Mouse (Mus musculus): ENCODE measurements around the gene Epb41l5. TPM values are rescaled to one million over a fixed set of nuclear protein-coding genes. Genes with fewer than 3 reads are reported as not detected.
A peak's percentile ranks its signal among the peaks of the same experiment; 100 is the strongest.

Gene Epb41l5
- polyA plus RNA-seq, 1 experiment from 2014 or later, result 43.7 TPM

DNA sequence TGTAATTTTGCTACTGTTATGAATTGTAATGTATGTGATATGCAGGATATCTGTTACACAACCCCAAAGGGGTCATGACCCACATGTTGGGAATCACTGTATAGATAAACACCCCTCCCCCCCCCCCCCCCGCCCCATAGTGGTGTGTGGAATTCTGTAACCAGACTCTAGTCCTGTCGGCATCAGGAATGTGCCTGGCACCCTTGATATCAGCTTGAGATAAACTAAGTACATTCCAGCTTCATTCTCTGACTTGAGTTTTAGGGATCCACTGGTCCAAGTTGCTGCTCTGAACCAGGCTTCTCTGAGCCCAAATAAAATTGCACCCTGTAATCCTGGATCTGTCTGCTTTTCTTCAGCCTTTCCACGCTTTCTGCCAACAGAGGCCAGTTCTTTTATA lies 107.2 kb downstream of the Epb41l5 start:
- Histone ChIP-seq H3K36me3 (ENCODE audit: control insufficient read depth, insufficient read depth, low read length) (no peaks in the 10 kb centered on the region), H3K4me2 (ENCODE audit: low read depth, low read length) (no peak overlapping the region), H3K27me3 (ENCODE audit: control insufficient read depth, insufficient read depth, low read depth, low read length) (no peaks in the 10 kb centered on the region), H3K4me3 (ENCODE audit: low read length) (no peak overlapping the region), H3K27ac (ENCODE audit: low read length) (peak overlapping the region; percentile 51), H3K9me3 (ENCODE audit: control insufficient read depth, low read length) (no peaks in the 10 kb centered on the region), H3K4me1 (replicated peaks; ENCODE audit: control insufficient read depth, insufficient read depth, low read length) (peaks cover 19% of the 10 kb centered on the region), H3K9ac (ENCODE audit: low read length) (no peak overlapping the region)
- 34% methylated on average over 3 of the region's 3 CpGs for WGBS
- ATAC-seq (ENCODE audit: low read depth), result peak; percentile 8; the same call in 1 of the 2 replicates

DNA sequence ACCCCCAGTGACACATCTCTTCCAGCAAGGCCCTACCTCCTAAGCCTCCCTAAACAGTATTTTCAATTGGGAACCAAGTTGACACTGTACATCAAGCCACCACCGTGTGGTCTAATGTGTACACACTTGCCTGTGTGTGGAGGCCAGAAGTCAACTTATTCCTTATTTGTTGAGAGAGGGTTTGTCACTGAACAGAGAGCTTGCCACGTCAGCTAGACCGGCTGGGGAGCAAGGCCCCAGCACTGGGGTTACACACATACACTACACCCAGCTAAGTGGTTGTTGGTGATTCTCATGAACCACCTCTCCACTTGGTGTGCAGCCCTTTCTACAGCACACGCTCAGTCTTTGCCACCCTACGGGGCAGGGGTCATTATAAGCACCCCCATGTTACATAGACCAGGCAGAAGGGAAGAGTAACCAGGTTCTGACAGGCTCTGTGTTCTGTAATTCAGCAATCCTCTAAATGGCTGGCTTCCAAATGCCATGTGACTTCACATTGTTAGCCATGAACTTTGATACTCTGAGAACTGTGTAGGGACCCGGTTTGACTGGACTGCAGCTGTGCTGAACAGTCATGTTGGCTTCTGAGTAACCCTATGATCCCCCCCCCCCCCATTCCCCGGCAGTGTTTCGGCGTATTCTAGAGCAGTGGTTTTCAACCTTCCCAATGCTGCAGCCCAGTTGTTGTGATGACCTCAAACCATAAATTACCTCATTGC lies 107.8 kb downstream of the Epb41l5 start:
- peak overlapping the region; percentile 40 for H3K27ac ChIP-seq (ENCODE audit: low read length)

DNA sequence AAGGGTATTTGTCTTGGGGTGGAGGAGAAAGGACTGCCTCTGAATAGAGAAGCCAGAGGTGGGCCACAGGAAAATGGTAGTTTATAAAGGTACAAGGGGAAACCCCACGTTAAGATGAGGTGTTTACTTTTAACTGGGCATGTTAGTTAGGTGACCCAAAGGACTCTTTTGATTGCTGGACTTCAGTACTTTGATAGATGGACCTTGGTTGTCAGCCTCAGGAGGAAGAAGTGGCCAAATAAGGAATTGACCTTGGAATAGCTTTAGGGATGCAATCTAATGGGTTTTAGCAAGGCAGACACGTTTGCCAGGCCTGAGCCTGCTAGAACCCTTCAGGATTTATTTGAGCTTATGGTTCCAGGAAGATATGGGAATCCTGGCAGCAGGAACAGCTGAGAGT lies 109.5 kb downstream of the Epb41l5 start:
- Histone ChIP-seq H3K4me1 (replicated peaks; ENCODE audit: control insufficient read depth, insufficient read depth, low read length) (peaks cover 19% of the 10 kb centered on the region), H3K4me2 (ENCODE audit: low read depth, low read length) (no peak overlapping the region), H3K9ac (ENCODE audit: low read length) (no peak overlapping the region), H3K27me3 (ENCODE audit: control insufficient read depth, insufficient read depth, low read depth, low read length) (no peaks in the 10 kb centered on the region), H3K4me3 (ENCODE audit: low read length) (no peak overlapping the region), H3K27ac (ENCODE audit: low read length) (no peak overlapping the region), H3K9me3 (ENCODE audit: control insufficient read depth, low read length) (no peaks in the 10 kb centered on the region), H3K36me3 (ENCODE audit: control insufficient read depth, insufficient read depth, low read length) (no peaks in the 10 kb centered on the region)
- 29% methylated on average over 2 of the region's 2 CpGs for WGBS
- ATAC-seq (ENCODE audit: low read depth), result no peak

More for the DNA sequence above, 107.8 kb downstream of the Epb41l5 start:
- 42% methylated on average over 9 of the region's 9 CpGs for WGBS
- Histone ChIP-seq H3K4me1 (replicated peaks; ENCODE audit: control insufficient read depth, insufficient read depth, low read length) (peaks cover 19% of the 10 kb centered on the region), H3K4me3 (ENCODE audit: low read length) (no peak overlapping the region), H3K36me3 (ENCODE audit: control insufficient read depth, insufficient read depth, low read length) (no peaks in the 10 kb centered on the region), H3K4me2 (ENCODE audit: low read depth, low read length) (no peak overlapping the region), H3K9ac (ENCODE audit: low read length) (no peak overlapping the region), H3K27me3 (ENCODE audit: control insufficient read depth, insufficient read depth, low read depth, low read length) (no peaks in the 10 kb centered on the region), H3K9me3 (ENCODE audit: control insufficient read depth, low read length) (no peaks in the 10 kb centered on the region)
- ATAC-seq (ENCODE audit: low read depth), result peak; percentile 55

DNA sequence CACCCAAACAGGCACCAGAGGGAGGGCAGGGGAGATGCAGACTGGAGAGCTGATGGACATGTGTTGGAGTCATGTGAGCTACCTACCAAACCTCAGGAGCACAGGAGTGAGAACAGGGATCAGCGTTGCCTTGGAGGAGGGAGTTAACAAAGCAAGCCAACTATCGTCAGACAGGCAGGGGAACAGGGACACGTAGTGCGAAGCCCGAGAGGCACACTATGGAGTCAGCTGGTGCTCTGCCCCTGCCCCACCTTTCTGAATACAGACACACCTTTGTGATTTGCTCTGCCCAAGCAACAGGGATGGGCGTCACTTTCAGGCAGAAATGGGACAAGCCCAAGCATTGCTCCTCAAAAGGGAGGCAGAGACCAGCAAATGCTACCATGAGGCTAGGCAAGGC lies 111.1 kb downstream of the Epb41l5 start:
- no peak overlapping the region for H3K4me2 ChIP-seq (ENCODE audit: low read depth, low read length)
- no peak for ATAC-seq (ENCODE audit: low read depth)
- no peak overlapping the region for H3K27ac ChIP-seq (ENCODE audit: low read length)
- H3K4me3 ChIP-seq (ENCODE audit: low read length), result no peak overlapping the region
- H3K36me3 ChIP-seq (ENCODE audit: control insufficient read depth, insufficient read depth, low read length), result no peaks in the 10 kb centered on the region
- no peaks in the 10 kb centered on the region for H3K27me3 ChIP-seq (ENCODE audit: control insufficient read depth, insufficient read depth, low read depth, low read length)
- no peak overlapping the region for H3K9ac ChIP-seq (ENCODE audit: low read length)
- no peaks in the 10 kb centered on the region for H3K9me3 ChIP-seq (ENCODE audit: control insufficient read depth, low read length)
- peaks cover 19% of the 10 kb centered on the region for H3K4me1 ChIP-seq (replicated peaks; ENCODE audit: control insufficient read depth, insufficient read depth, low read length)
- WGBS, result 88% methylated on average over 6 of the region's 6 CpGs

DNA sequence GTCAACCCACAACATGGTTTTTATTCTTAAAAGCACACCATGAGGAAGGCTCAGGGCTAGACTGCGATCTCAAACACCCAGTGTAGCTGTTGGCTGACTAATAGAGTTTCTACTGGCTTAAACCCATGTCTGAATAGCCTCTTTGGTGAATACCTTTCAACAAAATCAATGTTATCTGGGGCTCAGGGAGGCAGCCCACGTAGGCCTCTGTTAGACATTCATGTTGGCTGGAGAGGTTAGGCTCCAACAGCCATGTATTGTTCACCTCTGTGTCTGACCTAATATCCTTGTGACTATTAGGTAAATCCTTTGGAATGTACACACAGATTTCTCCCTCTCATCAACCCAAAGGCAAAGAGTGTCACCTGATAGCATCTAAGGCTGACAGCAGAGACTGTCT lies 112.7 kb downstream of the Epb41l5 start:
- Histone ChIP-seq H3K9me3 (ENCODE audit: control insufficient read depth, low read length) (no peaks in the 10 kb centered on the region), H3K4me2 (ENCODE audit: low read depth, low read length) (no peak overlapping the region), H3K36me3 (ENCODE audit: control insufficient read depth, insufficient read depth, low read length) (no peaks in the 10 kb centered on the region), H3K4me1 (replicated peaks; ENCODE audit: control insufficient read depth, insufficient read depth, low read length) (peaks cover 8% of the 10 kb centered on the region), H3K27ac (ENCODE audit: low read length) (no peak overlapping the region), H3K4me3 (ENCODE audit: low read length) (no peak overlapping the region), H3K27me3 (ENCODE audit: control insufficient read depth, insufficient read depth, low read depth, low read length) (no peaks in the 10 kb centered on the region), H3K9ac (ENCODE audit: low read length) (no peak overlapping the region)
- ATAC-seq (ENCODE audit: low read depth), result no peak
- WGBS, result 49% methylated on average over 2 of the region's 2 CpGs

DNA sequence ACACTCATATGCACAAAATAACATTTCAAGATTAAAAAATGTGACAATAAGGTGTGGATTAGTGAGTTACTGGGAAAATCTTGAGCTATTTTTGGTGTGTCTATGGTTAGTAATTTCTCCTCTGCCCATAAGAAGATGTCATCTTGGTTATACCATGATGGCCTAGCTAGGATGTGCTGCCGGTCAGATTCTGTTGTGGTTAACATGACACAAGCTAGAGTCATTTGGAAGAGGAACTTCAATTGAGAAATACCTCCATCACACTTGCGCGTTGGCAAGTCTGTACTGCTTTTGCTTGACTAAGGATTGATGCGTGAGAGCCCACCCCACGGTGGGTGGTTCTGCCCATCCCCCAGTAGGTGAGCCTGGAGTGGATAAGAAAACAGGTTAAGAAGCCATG lies 114.5 kb downstream of the Epb41l5 start:
- 89% methylated on average over 5 of the region's 5 CpGs for WGBS
- Histone ChIP-seq H3K27me3 (ENCODE audit: control insufficient read depth, insufficient read depth, low read depth, low read length) (no peaks in the 10 kb centered on the region), H3K36me3 (ENCODE audit: control insufficient read depth, insufficient read depth, low read length) (no peaks in the 10 kb centered on the region), H3K4me1 (replicated peaks; ENCODE audit: control insufficient read depth, insufficient read depth, low read length) (peaks cover 3% of the 10 kb centered on the region; the same call in 1 of the 2 replicates), H3K4me2 (ENCODE audit: low read depth, low read length) (no peak overlapping the region), H3K9me3 (ENCODE audit: control insufficient read depth, low read length) (no peaks in the 10 kb centered on the region), H3K9ac (ENCODE audit: low read length) (no peak overlapping the region), H3K27ac (ENCODE audit: low read length) (no peak overlapping the region), H3K4me3 (ENCODE audit: low read length) (no peak overlapping the region)
- no peak for ATAC-seq (ENCODE audit: low read depth)

DNA sequence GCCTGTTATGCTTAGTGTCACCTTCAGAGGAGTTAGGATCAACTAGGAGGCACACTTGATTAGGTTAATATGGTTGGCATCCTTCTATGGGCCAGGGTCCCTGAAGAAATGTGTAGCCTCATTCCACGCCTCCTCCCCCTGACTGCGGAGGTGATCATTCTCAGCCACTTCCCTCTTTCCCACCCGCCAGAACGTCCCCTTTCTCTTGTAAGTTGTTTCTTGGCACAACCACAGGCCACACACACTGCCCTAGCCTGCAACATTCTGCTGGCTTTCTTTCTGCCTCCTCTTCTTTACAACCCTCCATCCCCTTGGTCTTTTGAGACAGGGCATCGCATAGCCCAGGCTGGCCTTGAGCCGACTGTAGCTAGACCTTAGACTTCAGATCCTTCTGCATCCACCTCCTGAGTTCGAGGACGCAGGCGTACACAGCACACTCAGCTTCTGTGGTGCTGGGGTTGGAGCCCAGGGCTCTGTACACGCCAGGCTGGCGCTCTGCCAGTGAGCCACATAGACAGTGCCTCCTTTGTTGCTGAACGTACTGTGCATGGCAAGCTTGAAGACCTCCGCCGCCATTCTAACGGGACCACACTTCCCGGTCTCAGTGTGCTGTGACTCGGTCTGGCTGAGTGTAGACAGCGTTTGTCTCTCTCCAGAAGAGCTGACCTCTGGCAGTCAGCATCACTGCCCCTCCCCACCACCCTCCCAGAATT lies 115.6 kb downstream of the Epb41l5 start:
- H3K9me3 ChIP-seq (ENCODE audit: control insufficient read depth, low read length), result 0 out of 2 replicates have a peak, but pooled peaks cover 5% of the 10 kb centered on the region
- peaks cover 3% of the 10 kb centered on the region; the same call in 1 of the 2 replicates for H3K4me1 ChIP-seq (replicated peaks; ENCODE audit: control insufficient read depth, insufficient read depth, low read length)
- no peak overlapping the region for H3K4me2 ChIP-seq (ENCODE audit: low read depth, low read length)
- no peak overlapping the region for H3K4me3 ChIP-seq (ENCODE audit: low read length)
- 65% methylated on average over 18 of the region's 18 CpGs for WGBS
- ATAC-seq (ENCODE audit: low read depth), result peak; percentile 24
- peaks cover 10% of the 10 kb centered on the region for H3K36me3 ChIP-seq (ENCODE audit: control insufficient read depth, insufficient read depth, low read length)
- no peak overlapping the region for H3K27ac ChIP-seq (ENCODE audit: low read length)
- H3K27me3 ChIP-seq (ENCODE audit: control insufficient read depth, insufficient read depth, low read depth, low read length), result no peaks in the 10 kb centered on the region
- no peak overlapping the region for H3K9ac ChIP-seq (ENCODE audit: low read length)

DNA sequence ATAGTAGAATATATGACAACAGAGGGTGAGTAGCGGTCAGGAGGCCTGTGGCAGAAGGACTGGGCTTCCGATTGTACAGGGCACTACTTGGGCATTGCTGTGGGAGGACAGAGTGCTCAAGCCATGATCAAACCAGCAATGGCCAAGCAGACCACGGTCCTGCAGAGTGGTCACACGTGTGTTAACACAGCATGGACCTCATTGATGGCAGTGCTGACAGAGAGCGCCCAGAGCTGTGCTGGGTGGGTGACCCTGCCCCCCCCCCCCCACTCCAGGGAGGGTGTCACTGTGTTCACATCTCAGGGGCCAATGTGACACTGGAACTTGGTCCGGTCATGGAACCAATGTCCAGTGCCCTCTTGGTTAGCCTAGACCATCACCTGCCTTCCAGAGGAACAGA lies 116.6 kb downstream of the Epb41l5 start:
- peaks cover 20% of the 10 kb centered on the region for H3K36me3 ChIP-seq (ENCODE audit: control insufficient read depth, insufficient read depth, low read length)
- 92% methylated on average over 6 of the region's 6 CpGs for WGBS
- no peak for ATAC-seq (ENCODE audit: low read depth)
- no peak overlapping the region for H3K27ac ChIP-seq (ENCODE audit: low read length)
- H3K4me3 ChIP-seq (ENCODE audit: low read length), result no peak overlapping the region
- H3K4me1 ChIP-seq (replicated peaks; ENCODE audit: control insufficient read depth, insufficient read depth, low read length), result peaks cover 5% of the 10 kb centered on the region
- no peak overlapping the region for H3K9ac ChIP-seq (ENCODE audit: low read length)
- no peaks in the 10 kb centered on the region for H3K27me3 ChIP-seq (ENCODE audit: control insufficient read depth, insufficient read depth, low read depth, low read length)
- H3K4me2 ChIP-seq (ENCODE audit: low read depth, low read length), result no peak overlapping the region
- peaks cover 10% of the 10 kb centered on the region for H3K9me3 ChIP-seq (ENCODE audit: control insufficient read depth, low read length)

DNA sequence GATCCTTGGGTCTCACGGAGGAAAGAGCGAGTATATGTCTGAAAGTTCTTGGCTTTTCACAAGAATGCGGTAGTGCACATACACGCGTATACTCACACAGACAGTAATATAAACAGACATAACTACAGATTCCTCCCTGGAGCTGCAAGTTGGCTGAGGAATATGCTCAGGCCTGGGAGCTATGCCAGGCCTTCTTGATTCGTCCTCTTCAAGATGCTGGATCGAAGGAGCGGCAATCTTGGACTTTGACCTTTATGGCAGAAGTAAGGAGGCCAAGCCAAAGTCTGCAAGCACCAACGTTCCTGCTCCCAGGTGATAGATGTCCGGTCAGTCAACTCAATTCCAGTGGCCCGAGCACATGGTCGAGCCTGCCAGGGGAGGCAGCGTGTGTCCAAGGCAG lies 117.9 kb downstream of the Epb41l5 start:
- H3K36me3 ChIP-seq (ENCODE audit: control insufficient read depth, insufficient read depth, low read length), result peaks cover 25% of the 10 kb centered on the region

More for the DNA sequence above, 117.9 kb downstream of the Epb41l5 start:
- Histone ChIP-seq H3K9ac (ENCODE audit: low read length) (no peak overlapping the region), H3K4me2 (ENCODE audit: low read depth, low read length) (no peak overlapping the region), H3K4me3 (ENCODE audit: low read length) (no peak overlapping the region), H3K9me3 (ENCODE audit: control insufficient read depth, low read length) (peaks cover 13% of the 10 kb centered on the region), H3K27ac (ENCODE audit: low read length) (peak overlapping the region; percentile 84), H3K27me3 (ENCODE audit: control insufficient read depth, insufficient read depth, low read depth, low read length) (no peaks in the 10 kb centered on the region), H3K4me1 (replicated peaks; ENCODE audit: control insufficient read depth, insufficient read depth, low read length) (peaks cover 12% of the 10 kb centered on the region)
- 57% methylated on average over 13 of the region's 13 CpGs for WGBS
- no peak for ATAC-seq (ENCODE audit: low read depth)

Data from lung, embryonic 16.5 days (tissue).